Mouse (Mus musculus) liver, embryonic 13.5 days (tissue): ENCODE measurements around the gene Nfkbil1. TPM values are rescaled to one million over a fixed set of nuclear protein-coding genes. Genes with fewer than 3 reads are reported as not detected.

ENCODE experiments used
- ATAC-seq: fragments of 200-750 bp; cut with Nextera tagmentation; 2 replicates; pipeline ENCODE4 v1.8.0; 2017; ENCODE audit warnings: low read depth, mild to moderate bottlenecking, moderate number of reproducible peaks, moderate library complexity
- DNase-seq: peaks from one replicate; pipeline ENCODE4 v3.0.0; 2022
- H3K27ac ChIP-seq: fragments of 300-500 bp; sonication (generic); 2 replicates; pipeline ENCODE4 v1.5.1; 2015; ENCODE audit warnings: moderate library complexity, mild to moderate bottlenecking, inconsistent platforms
- H3K27me3 ChIP-seq: fragments of 300-500 bp; sonication (generic); 2 replicates; pipeline ENCODE4 v1.6.1; 2015; ENCODE audit warnings: mild to moderate bottlenecking, inconsistent platforms
- H3K36me3 ChIP-seq: fragments of 300-500 bp; sonication (generic); 2 replicates; pipeline ENCODE4 v1.6.1; 2015; ENCODE audit warnings: mild to moderate bottlenecking, inconsistent platforms
- H3K4me1 ChIP-seq: fragments of 300-500 bp; sonication (generic); replicated peaks from 2 replicates; pipeline ENCODE4 v1.6.1; 2015; ENCODE audit warnings: inconsistent platforms
- H3K4me2 ChIP-seq: fragments of 300-500 bp; sonication (generic); 2 replicates; pipeline ENCODE4 v1.6.1; 2015; ENCODE audit warnings: inconsistent platforms, mild to moderate bottlenecking, moderate library complexity
- H3K4me3 ChIP-seq: fragments of 300-500 bp; sonication (generic); replicated peaks from 2 replicates; pipeline ENCODE4 v1.5.1; 2015; ENCODE audit warnings: mild to moderate bottlenecking, inconsistent platforms
- H3K9ac ChIP-seq: fragments of 300-500 bp; sonication (generic); 2 replicates; pipeline ENCODE4 v1.6.1; 2015; ENCODE audit warnings: mild to moderate bottlenecking, inconsistent platforms
- H3K9me3 ChIP-seq: fragments of 300-500 bp; sonication (generic); replicated peaks from 2 replicates; pipeline ENCODE4 v1.6.1; 2016; ENCODE audit warnings: inconsistent platforms
- WGBS: fragments of 180-500 bp; shearing (Covaris S2); methylation state at CpG from one replicate; pipeline ENCODE4 v1.1.7; 2015; ENCODE audit not compliant: insufficient replicate concordance; 5-methylcytosine and 5-hydroxymethylcytosine counted together
- polyA plus RNA-seq: library from polyadenylated mRNA; unstranded; fragments of >200 nt; fragmentation: Nextera tagmentation; extraction: Ambion mirVana; gene quantifications from 2 replicates; pipeline ENCODE4 v1.2.1, GENCODE M21; 2015

The Nfkbil1 gene
- polyA plus RNA-seq: 3.9 and 4.4 TPM in 2 replicates

GRCm38 (mm10) chr17:35235614-35236389 lies at the start of gene Nfkbil1:
Nfkbil1 (minus strand) TSS chr17:35235792.
- H3K27me3 ChIP-seq: no peaks in the 10 kb centered on the region
- H3K9ac ChIP-seq: peak within 1 kb of the TSS; percentile 91
- peak; percentile 79 for ATAC-seq
- H3K9me3 ChIP-seq: no peaks in the 10 kb centered on the region
- H3K36me3 ChIP-seq: peaks cover 12% of the 10 kb centered on the region
- DNase-seq: peak; percentile 79
- H3K27ac ChIP-seq: peak within 1 kb of the TSS; percentile 94
- under 1% methylated on average over 35 of the region's 35 CpGs for WGBS
- H3K4me1 ChIP-seq: peaks cover 63% of the 10 kb centered on the region
- H3K4me3 ChIP-seq: peak within 1 kb of the TSS; percentile 78
- H3K4me2 ChIP-seq: peak within 1 kb of the TSS; percentile 96

DNA sequence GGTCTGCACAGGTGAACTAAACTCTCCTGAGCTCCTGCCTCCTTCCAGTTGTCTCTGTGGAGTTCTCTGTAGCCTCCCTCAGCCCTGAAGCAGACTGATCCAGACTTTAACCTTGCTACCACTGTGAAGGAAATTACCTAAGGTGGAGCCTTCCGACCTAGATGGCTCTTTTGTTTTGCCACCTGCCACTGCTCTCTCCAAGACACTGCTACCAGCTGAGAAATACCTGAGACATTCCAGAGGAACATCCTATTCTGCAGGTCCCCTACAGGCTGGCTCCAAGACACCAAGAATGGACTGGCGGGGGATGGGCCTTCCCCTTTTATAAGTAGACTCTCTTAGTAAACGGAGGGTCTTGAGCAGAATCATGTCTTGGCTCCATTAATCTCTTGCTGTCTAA lies 44.7 kb upstream of the Nfkbil1 start:
- Histone ChIP-seq H3K27ac (no peak overlapping the region), H3K4me1 (no peaks in the 10 kb centered on the region), H3K4me2 (no peak overlapping the region), H3K4me3 (no peak overlapping the region), H3K9me3 (no peaks in the 10 kb centered on the region), H3K36me3 (no peaks in the 10 kb centered on the region), H3K9ac (no peak overlapping the region), H3K27me3 (peaks cover 25% of the 10 kb centered on the region)
- ATAC-seq (no peak), DNase-seq (no peak)
- WGBS: 59% methylated on average over 3 of the region's 3 CpGs

DNA sequence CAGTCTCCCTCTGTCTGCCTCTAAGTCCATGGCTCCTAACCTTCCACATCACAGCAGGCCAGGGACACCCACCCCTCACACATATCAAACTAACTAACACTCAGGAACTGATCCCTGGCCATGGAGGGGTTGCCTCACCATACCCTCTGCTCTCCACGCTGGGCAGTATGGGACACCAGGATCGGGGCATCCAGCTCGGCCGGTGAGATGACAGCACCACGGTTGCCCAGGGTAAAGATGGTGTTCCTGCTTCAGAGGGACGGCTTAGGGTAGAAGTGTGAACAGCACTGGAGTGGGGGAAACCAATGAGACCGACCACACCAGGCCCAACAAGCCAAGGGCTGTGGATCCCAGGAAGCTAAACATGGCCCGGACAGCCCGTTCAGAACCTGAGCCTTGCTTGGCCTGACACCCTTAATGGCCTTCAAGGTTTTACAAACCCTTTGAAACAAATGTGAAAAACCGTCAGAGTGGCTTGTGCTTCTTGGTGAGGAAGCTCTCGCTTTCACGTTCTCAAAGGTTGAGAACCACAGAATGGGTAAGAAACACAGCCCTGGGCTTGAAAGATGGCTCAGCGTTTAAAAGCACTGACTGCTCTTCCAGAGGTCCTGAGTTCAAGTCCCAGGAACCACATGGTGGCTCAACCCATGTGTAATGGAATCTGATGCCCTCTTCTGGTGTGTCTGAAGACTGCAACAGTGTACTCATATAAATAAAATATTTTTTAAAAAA lies 43.5 kb upstream of the Nfkbil1 start:
- Histone ChIP-seq H3K27ac (no peak overlapping the region), H3K4me2 (no peak overlapping the region), H3K36me3 (no peaks in the 10 kb centered on the region), H3K4me1 (no peaks in the 10 kb centered on the region), H3K4me3 (no peak overlapping the region), H3K9ac (no peak overlapping the region), H3K9me3 (no peaks in the 10 kb centered on the region), H3K27me3 (peaks cover 29% of the 10 kb centered on the region)
- WGBS: 71% methylated on average over 13 of the region's 13 CpGs
- ATAC-seq (no peak), DNase-seq (no peak)

- H3K9ac ChIP-seq: no peak overlapping the region
- no peak overlapping the region for H3K4me3 ChIP-seq
- DNase-seq (no peak), ATAC-seq (no peak)
- no peaks in the 10 kb centered on the region for H3K4me1 ChIP-seq
- no peak overlapping the region for H3K27ac ChIP-seq
- peaks cover 29% of the 10 kb centered on the region for H3K27me3 ChIP-seq
- no peaks in the 10 kb centered on the region for H3K9me3 ChIP-seq
- H3K36me3 ChIP-seq: no peaks in the 10 kb centered on the region
- 65% methylated on average over 8 of the region's 8 CpGs for WGBS
- no peak overlapping the region for H3K4me2 ChIP-seq
These were observed 42.5 kb upstream of the Nfkbil1 start for GRCm38 (mm10) chr17:35278049-35278448.

- no peak for ATAC-seq
These were observed 40.8 kb upstream of the Nfkbil1 start for GRCm38 (mm10) chr17:35276304-35276864.

DNA sequence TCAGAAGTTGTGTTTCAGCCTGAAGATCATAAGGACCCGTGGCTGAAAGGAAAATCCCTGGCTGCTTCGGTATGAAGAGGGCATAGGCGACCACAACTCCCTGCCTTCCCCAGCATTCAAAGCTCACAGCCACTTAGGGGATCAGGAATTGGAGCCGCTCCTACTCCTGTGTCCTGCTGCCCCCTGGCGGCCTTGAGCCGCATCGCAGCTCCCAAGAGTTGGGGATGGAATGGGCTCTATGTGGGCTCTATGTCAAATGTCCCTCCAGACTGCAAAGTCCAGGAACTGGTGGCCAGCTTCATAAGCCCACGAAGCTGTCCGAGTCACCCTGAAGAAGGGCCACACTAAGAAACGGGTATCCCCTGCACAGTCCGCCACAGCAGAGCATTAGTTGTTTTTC lies 39.2 kb upstream of the Nfkbil1 start:
- ATAC-seq: peak; percentile 61
- WGBS: 2% methylated on average over 11 of the region's 11 CpGs

More at GRCm38 (mm10) chr17:35276304-35276864, 40.8 kb upstream of the Nfkbil1 start:
- no peak overlapping the region for H3K9ac ChIP-seq
- H3K4me3 ChIP-seq: no peak overlapping the region
- H3K4me1 ChIP-seq: no peaks in the 10 kb centered on the region
- no peak overlapping the region for H3K27ac ChIP-seq
- H3K27me3 ChIP-seq: peaks cover 29% of the 10 kb centered on the region
- H3K9me3 ChIP-seq: no peaks in the 10 kb centered on the region
- H3K36me3 ChIP-seq: no peaks in the 10 kb centered on the region
- no peak overlapping the region for H3K4me2 ChIP-seq
- DNase-seq: no peak
- 20% methylated on average over 13 of the region's 13 CpGs for WGBS

GRCm38 (mm10) chr17:35272249-35272648 lies 36.7 kb upstream of the Nfkbil1 start:
- H3K4me1 ChIP-seq: no peaks in the 10 kb centered on the region
- H3K27me3 ChIP-seq: peaks cover 24% of the 10 kb centered on the region
- no peak for DNase-seq
- no peaks in the 10 kb centered on the region for H3K9me3 ChIP-seq
- H3K27ac ChIP-seq: no peak overlapping the region
- H3K4me2 ChIP-seq: no peak overlapping the region
- no peak for ATAC-seq
- no peak overlapping the region for H3K9ac ChIP-seq
- WGBS: 55% methylated on average over 3 of the region's 3 CpGs
- no peak overlapping the region for H3K4me3 ChIP-seq
- no peaks in the 10 kb centered on the region for H3K36me3 ChIP-seq

More for the DNA sequence above, 39.2 kb upstream of the Nfkbil1 start:
- no peaks in the 10 kb centered on the region for H3K36me3 ChIP-seq
- no peak overlapping the region for H3K27ac ChIP-seq
- DNase-seq: peak; percentile 65
- peaks cover 29% of the 10 kb centered on the region for H3K27me3 ChIP-seq
- no peaks in the 10 kb centered on the region for H3K9me3 ChIP-seq
- H3K4me3 ChIP-seq: no peak overlapping the region
- no peak overlapping the region for H3K4me2 ChIP-seq
- H3K9ac ChIP-seq: no peak overlapping the region
- no peaks in the 10 kb centered on the region for H3K4me1 ChIP-seq

DNA sequence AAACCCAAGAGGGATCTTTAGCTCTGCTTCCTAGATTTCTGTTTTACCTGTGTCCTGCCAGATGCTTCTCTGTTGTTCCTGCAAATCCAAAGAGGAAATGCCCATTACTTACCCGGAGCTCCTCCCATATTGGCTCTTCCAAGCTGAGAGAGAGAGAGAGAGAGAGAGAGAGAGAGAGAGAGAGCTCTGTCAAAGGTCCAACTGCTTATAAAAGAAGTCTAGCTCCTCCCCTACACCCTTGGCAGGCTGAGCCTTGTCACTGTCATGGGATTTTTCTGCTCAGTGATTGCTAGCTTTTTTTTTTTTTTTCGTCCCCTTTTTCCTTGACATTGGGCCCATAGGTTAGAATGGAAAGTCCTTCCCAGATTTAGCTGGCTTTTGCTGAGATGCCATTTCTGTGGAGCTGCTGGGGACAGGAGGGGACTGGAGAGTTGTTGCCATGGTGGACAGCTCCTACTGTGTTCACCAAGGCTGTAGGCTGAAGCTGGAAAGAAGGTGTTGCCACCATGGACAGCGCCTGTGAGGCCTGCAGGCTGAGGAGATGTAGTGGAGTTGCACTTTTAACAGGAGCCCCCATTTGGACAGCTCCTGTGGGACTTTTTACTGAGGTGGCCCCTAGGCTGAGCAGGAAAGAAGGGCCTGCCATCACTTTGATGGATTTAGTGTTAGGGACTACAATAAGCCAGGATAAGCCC lies 34.2 kb upstream of the Nfkbil1 start:
- 0 out of 2 replicates have a peak, but pooled peaks cover 2% of the 10 kb centered on the region for H3K36me3 ChIP-seq
- H3K4me2 ChIP-seq: no peak overlapping the region
- H3K4me1 ChIP-seq: no peaks in the 10 kb centered on the region
- WGBS: 29% methylated on average over 3 of the region's 3 CpGs
- no peaks in the 10 kb centered on the region for H3K27me3 ChIP-seq
- H3K4me3 ChIP-seq: no peak overlapping the region
- H3K9me3 ChIP-seq: no peaks in the 10 kb centered on the region
- H3K9ac ChIP-seq: no peak overlapping the region
- H3K27ac ChIP-seq: no peak overlapping the region
- ATAC-seq: no peak
- DNase-seq: peak; percentile 44

GRCm38 (mm10) chr17:35267399-35268086 lies 32.0 kb upstream of the Nfkbil1 start:
- DNase-seq (no peak), ATAC-seq (no peak)
- 0 out of 2 replicates have a peak, but pooled peaks cover 5% of the 10 kb centered on the region for H3K27me3 ChIP-seq
- H3K9ac ChIP-seq: no peak overlapping the region
- WGBS: 70% methylated on average over 1 of the region's 1 CpGs
- peaks cover 12% of the 10 kb centered on the region for H3K4me1 ChIP-seq
- no peak overlapping the region for H3K4me2 ChIP-seq
- H3K27ac ChIP-seq: no peak overlapping the region
- H3K9me3 ChIP-seq: no peaks in the 10 kb centered on the region
- H3K4me3 ChIP-seq: no peak overlapping the region
- 0 out of 2 replicates have a peak, but pooled peaks cover 2% of the 10 kb centered on the region for H3K36me3 ChIP-seq

GRCm38 (mm10) chr17:35263523-35263883 lies 27.9 kb upstream of the Nfkbil1 start:
- 1% methylated on average over 31 of the region's 31 CpGs for WGBS
- Histone ChIP-seq H3K36me3 (0 out of 2 replicates have a peak, but pooled peaks cover 2% of the 10 kb centered on the region), H3K4me1 (peaks cover 25% of the 10 kb centered on the region), H3K9ac (peak overlapping the region; percentile 88), H3K9me3 (no peaks in the 10 kb centered on the region), H3K4me2 (peak overlapping the region; percentile 100), H3K4me3 (peak overlapping the region; percentile 85), H3K27me3 (0 out of 2 replicates have a peak, but pooled peaks cover 5% of the 10 kb centered on the region), H3K27ac (no peak overlapping the region)
- DNase-seq (no peak), ATAC-seq (peak; percentile 28)
